Mouse (Mus musculus) embryo, embryonic 10 days (tissue): ENCODE results near the gene 1500009L16Rik.
A peak's percentile ranks its signal among the peaks of the same experiment; 100 is the strongest.

Source experiments
- DNase-seq: peaks from one replicate; pipeline ENCODE4 v3.0.0-alpha.2; 2015; ENCODE audit warnings: low spot score

Gene 1500009L16Rik

GRCm38 (mm10) chr10:83722579-83723031 is at the start of gene 1500009L16Rik:
Gene 1500009L16Rik (plus strand): TSS chr10:83722865.
- DNase-seq, result peak; percentile 92

- DNase-seq, result no peak
Observed at GRCm38 (mm10) chr10:83681334-83681733, 41.3 kb upstream of the 1500009L16Rik start.

GRCm38 (mm10) chr10:83688215-83688614 is 34.5 kb upstream of the 1500009L16Rik start:
- no peak for DNase-seq

GRCm38 (mm10) chr10:83692175-83692895 is 30.3 kb upstream of the 1500009L16Rik start:
- no peak for DNase-seq

GRCm38 (mm10) chr10:83696226-83696625 is 26.4 kb upstream of the 1500009L16Rik start:
- DNase-seq, result no peak

- DNase-seq, result no peak
Observed at GRCm38 (mm10) chr10:83706628-83707027, 16.0 kb upstream of the 1500009L16Rik start.

GRCm38 (mm10) chr10:83709920-83710319 is 12.7 kb upstream of the 1500009L16Rik start:
- DNase-seq, result no peak

- no peak for DNase-seq
Observed at GRCm38 (mm10) chr10:83711769-83712168, 10.9 kb upstream of the 1500009L16Rik start.

- DNase-seq, result no peak
Observed at GRCm38 (mm10) chr10:83718855-83719474, 3.7 kb upstream of the 1500009L16Rik start.

- peak; percentile 21 for DNase-seq
Observed at GRCm38 (mm10) chr10:83723055-83723454, 390 bp downstream of the 1500009L16Rik start.

GRCm38 (mm10) chr10:83724351-83725059 is 1.8 kb downstream of the 1500009L16Rik start:
- no peak for DNase-seq

GRCm38 (mm10) chr10:83726164-83726563 is 3.5 kb downstream of the 1500009L16Rik start:
- no peak for DNase-seq

GRCm38 (mm10) chr10:83727846-83728245 is 5.2 kb downstream of the 1500009L16Rik start:
- DNase-seq, result no peak

- DNase-seq, result no peak
Observed at GRCm38 (mm10) chr10:83728529-83728928, 5.9 kb downstream of the 1500009L16Rik start.

GRCm38 (mm10) chr10:83729076-83729475 is 6.4 kb downstream of the 1500009L16Rik start:
- no peak for DNase-seq

GRCm38 (mm10) chr10:83729492-83729891 is 6.8 kb downstream of the 1500009L16Rik start:
- DNase-seq, result peak; percentile 83

GRCm38 (mm10) chr10:83733725-83734124 is 11.1 kb downstream of the 1500009L16Rik start:
- no peak for DNase-seq

- DNase-seq, result no peak
Observed at GRCm38 (mm10) chr10:83738996-83739655, 16.5 kb downstream of the 1500009L16Rik start.

GRCm38 (mm10) chr10:83744656-83745055 is 22.0 kb downstream of the 1500009L16Rik start:
- no peak for DNase-seq

- no peak for DNase-seq
Observed at GRCm38 (mm10) chr10:83753056-83753455, 30.4 kb downstream of the 1500009L16Rik start.

- no peak for DNase-seq
Observed at GRCm38 (mm10) chr10:83757343-83757962, 34.8 kb downstream of the 1500009L16Rik start.

GRCm38 (mm10) chr10:83758732-83759131 is 36.1 kb downstream of the 1500009L16Rik start:
- DNase-seq, result no peak
